Mouse (Mus musculus): Measurements from ENCODE around the gene Zfp28. TPM values are rescaled to one million over a fixed set of nuclear protein-coding genes. Genes with fewer than 3 reads are reported as not detected.
A peak's percentile ranks its signal among the peaks of the same experiment; 100 is the strongest.
"Not testable (repeated sequence)": the region's sequence is repeated elsewhere in the genome, so short reads cannot be mapped to it uniquely, and the experiment has no call there.

The Zfp28 gene
- total RNA-seq (2021), result 1 to 10 TPM; 2.2 to 2.8 TPM
- long read RNA-seq, experiment 1, full-length matches to known transcripts, result 1 of 2 reads
- long read RNA-seq, experiment 1, partial matches to known transcripts, result 0 of 2 reads
- long read RNA-seq, experiment 1, other reads (novel, unspliced or antisense), result 1 of 2 reads
- long read RNA-seq, experiment 2, full-length matches to known transcripts, result 1 of 2 reads
- long read RNA-seq, experiment 2, partial matches to known transcripts, result 0 of 2 reads
- long read RNA-seq, experiment 2, other reads (novel, unspliced or antisense), result 1 of 2 reads

GRCm38 (mm10) chr7:6383044-6383455 is at the start of gene Zfp28:
Gene Zfp28 (plus strand): TSS chr7:6383295.
- peak; percentile 96 for DNase-seq

- DNase-seq, result no peak
Measured at GRCm38 (mm10) chr7:6339865-6340264, 43.2 kb upstream of the Zfp28 start.

GRCm38 (mm10) chr7:6343501-6344071 is 39.5 kb upstream of the Zfp28 start, which contains the start of gene Gm3854:
Gene Gm3854 (plus strand): TSS chr7:6343759.
- DNase-seq, result peak; percentile 60 to 67

DNA sequence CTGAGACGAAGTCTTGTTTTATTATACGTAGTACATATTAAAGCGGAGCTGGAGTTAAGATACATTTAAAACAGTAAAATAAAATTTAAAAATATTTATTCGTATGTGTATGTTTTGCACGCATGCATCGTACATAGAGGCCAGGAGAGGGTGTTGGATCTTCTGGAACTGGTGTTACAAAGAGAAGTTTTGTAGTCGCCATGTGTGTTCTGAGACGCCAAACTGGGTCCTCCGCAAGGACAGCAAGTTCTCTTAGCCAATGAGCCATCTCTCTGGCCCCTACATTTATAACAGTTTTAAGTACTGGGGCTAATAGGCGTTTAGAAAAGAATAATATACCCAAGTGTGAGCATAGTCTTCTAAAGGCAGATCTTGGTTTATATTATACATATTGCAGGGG is 39.0 kb upstream of the Zfp28 start:
- no peak for DNase-seq

DNA sequence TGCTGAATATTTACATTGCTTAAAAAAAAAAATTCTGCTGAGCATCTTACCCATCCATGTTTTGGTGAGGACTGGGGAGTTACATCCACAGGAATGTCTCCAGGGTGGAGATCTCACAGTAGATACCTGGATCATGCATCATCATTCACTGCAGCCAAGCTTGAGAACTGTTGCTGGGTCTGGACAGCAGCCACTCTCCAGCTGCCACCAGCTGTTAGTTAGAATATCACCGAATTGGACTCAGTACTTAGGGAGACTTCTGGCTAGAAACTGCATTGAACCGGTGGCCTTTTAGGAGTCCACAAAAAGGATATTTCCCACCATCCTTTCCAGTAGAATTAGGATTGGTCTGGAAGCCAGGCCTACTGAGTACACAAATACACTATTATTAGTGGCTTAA is 25.0 kb upstream of the Zfp28 start:
- DNase-seq, result no peak

- DNase-seq, result peak in 1 of 2 experiments; percentile 14
Measured at GRCm38 (mm10) chr7:6358937-6359590, 24.0 kb upstream of the Zfp28 start.

DNA sequence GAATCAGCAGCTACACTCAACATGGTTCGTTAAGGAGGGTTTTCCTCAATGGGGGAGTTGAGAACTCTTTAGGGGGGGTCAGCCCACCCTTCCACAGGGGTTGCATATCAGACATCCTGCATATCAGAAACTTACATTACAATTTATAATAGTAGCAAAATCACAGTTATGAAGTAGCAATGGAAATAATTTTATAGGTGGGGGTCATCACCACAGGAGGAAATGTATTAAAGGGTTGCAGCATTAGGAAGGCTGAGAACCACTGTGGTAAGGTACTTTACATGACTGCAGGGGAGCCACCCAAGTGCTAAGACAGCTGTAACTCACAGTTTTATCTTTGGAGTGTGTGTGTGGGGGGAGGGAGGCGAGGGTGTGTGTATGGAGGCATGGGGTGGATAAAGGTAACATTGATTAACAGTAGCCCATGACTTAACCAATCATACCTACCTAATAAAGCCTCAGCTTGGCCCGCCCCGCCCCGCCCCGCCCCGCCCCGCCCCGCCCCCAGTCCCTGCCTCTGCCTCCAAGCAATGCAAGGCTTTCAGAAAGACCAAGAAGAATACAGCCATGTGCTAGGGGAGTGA is 22.5 kb upstream of the Zfp28 start:
- no peak for DNase-seq

DNA sequence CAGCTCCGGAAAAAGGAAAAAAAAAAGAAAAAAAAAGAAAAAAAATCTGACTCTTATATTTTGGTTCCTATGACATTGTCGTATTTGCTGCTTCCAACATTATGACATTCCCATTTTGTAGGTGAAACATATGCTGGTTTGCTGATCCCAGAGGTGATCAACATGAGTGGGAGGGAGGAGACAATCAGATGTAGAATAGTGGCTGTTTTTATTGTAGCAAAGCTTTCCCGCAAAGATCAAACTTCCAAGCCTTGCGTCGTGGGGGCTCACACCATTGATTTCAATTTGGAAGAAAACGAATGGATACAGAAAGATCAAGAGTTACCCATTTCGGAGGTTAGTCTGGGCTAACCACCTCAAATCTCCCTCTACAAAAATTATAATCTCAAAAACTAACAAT is 21.3 kb upstream of the Zfp28 start:
- no peak for DNase-seq

DNA sequence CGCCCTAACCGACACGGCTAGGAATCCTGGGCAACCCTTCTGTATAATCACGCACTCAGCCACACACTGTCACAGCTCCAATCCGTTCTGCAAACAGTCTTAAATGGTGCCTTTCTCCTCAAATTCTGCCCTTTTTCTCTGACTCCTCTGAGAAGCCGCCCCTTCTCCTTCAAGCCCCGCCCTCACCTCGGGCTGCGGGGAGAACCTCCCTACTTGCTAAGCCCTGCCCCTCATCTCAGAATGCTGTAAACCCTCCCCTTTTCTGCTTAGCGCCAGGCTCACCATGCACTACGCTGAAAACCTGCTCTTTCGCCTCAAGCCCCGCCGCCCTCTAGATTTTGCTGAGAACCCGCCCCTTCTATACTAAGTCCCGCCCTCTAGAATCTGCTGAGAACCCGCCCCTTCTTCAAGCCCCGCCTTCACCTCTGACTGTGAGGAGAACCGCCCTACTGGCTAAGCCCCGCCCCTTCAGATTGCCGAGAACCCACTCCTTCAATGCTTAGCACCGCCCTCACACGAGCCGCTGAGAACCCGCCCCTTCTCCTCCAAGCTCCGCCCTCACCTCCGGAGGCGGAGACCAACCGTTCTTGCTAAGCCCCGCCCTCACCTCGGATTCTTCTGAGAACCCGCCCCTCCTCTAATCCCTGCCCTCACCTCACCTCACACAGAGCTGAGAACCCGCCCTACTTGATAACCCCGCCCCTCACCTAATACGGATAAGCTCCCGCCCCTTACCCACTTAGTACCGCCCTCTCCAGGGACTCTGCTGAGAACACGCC is 20.6 kb upstream of the Zfp28 start:
- DNase-seq, result peak; percentile 99

DNA sequence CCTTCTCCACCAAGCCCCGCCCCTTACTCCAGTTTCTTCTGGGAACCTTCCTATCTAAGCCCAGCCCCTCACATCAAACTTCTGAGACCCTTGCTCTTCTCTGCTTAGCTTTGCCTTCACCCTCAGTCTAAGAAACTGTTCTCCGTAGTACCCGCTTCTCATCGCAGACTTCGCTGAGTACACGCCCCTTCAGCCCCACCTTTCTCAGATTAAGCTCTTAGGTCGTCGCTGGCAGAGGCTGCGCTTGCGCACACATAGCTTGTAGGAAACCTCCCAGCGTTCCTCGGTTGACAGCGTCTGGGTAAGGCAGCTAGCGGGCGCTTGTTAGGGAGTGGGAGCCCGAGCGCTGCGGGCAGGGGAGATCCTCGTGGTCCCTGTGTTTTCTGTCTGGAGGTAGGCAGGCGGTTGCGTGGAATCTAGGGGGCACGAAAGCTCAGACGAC is 20.0 kb upstream of the Zfp28 start, which contains the start of gene Zfp78:
Gene Zfp78 (plus strand): TSS at position 234 of the 442 bp plus-strand sequence.
- DNase-seq, result peak; percentile 89 to 90

DNA sequence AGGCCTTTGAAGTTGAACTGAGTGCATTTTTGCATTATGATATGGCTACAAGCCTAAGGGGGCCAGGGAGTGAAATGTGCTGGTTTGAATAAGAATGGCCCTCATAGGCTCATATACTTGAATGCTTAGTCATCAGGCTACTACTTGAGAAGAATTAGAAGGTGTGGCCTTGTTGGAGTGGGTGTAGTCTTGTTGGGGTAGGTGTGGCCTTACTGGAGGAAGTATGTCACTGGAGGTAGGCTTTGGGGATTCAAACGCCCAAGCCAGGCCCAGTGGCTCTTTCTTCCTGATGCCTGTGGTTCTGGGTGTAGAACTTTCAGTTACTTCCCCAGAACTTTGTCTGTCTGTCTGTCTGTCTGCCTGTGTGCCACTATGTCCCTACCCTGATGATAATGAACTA is 18.3 kb upstream of the Zfp28 start:
- no peak for DNase-seq

- DNase-seq, result no peak
Measured at GRCm38 (mm10) chr7:6367185-6367584, 15.9 kb upstream of the Zfp28 start.

- not testable (repeated sequence) for DNase-seq
Measured at GRCm38 (mm10) chr7:6368146-6368545, 14.9 kb upstream of the Zfp28 start.

DNA sequence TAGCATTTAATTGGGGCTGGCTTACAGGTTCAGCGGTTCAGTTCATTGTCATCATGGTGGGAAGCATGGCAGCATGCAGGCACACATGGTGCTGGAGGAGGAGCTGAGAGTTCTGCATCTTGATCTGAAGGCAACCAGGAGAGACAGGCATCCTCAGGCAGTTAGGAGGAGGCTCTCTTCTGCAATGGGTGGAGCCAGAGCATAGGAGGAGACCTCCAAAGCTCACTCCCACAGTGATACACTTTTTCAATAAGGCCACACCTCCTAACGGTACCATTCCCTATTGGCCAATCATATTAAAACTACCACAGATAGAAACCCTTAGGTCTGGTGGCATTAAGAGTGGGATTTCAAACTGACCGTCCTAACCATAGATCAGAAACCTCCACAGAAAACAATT is 13.6 kb upstream of the Zfp28 start:
- DNase-seq, result no peak

GRCm38 (mm10) chr7:6372993-6373392 is 10.1 kb upstream of the Zfp28 start:
- DNase-seq, result no peak

DNA sequence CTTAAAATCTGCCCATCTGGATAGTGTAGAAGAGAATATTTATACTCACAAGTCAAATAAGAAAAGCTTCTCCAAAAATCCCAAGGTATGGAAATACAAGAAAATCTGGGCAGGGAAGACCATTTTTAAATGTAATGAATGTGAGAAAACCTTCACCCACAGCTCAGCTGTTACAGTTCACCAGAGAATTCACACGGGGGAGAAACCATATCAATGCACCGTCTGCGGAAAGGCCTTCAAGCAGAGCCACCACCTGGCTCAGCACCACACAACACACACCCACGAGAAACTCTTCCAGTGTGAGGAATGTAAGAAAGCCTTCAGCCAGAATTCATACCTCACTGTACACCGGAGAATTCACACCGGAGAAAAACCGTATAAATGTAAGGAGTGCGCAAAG is 4.7 kb upstream of the Zfp28 start:
- DNase-seq, result no peak

- DNase-seq, result no peak
Measured at GRCm38 (mm10) chr7:6381431-6381830, 1.7 kb upstream of the Zfp28 start.

GRCm38 (mm10) chr7:6384011-6384410 is 916 bp downstream of the Zfp28 start:
- no peak for DNase-seq

GRCm38 (mm10) chr7:6386995-6387394 is 3.9 kb downstream of the Zfp28 start:
- DNase-seq, result peak in 1 of 2 experiments; percentile 8

- no peak for DNase-seq
Measured at GRCm38 (mm10) chr7:6388971-6389370, 5.9 kb downstream of the Zfp28 start.

DNA sequence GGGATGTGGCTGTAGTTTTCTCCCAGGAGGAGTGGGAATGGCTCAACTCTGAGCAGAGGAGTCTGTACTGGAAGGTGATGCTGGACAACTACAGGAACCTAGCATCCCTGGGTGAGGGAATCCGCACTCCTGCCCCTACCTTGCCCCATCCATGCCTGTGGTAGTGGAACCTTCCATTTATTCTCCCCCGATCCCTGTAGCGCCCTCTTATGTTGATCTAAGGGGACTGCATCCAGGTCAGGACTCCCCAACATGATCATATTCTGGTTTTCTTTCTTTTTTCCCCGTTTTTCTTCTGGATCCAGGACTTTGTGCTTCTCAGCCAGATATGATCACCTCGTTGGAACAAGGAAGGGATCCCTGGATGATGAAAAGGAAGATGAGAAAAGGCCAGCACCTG is 6.4 kb downstream of the Zfp28 start:
- no peak for DNase-seq
